Mouse (Mus musculus) myocyte (in vitro differentiated cells): ENCODE measurements around the gene Runx2.

ENCODE experiments used
- E2F4 ChIP-seq: IDR thresholded peaks from one replicate; pipeline ENCODE4 v1.6.1; 2011; ENCODE audit warnings: mild to moderate bottlenecking, control low read depth, moderate library complexity; ENCODE audit not compliant: insufficient read depth
- MYOD1 ChIP-seq, 3 experiments: IDR thresholded peaks; one replicate each; pipeline ENCODE4 v1.6.1; 2011; ENCODE audit warnings: control low read depth in 2 of 3, low read depth in 2 of 3, mild to moderate bottlenecking in 2 of 3, moderate library complexity in 1 of 3; ENCODE audit not compliant: insufficient read length in 2 of 3, control insufficient read depth in 1 of 3
- MYOG ChIP-seq, 3 experiments: IDR thresholded peaks; one replicate each; pipeline ENCODE4 v1.6.1; 2011; ENCODE audit warnings: control low read depth in 2 of 3, low read depth in 2 of 3, mild to moderate bottlenecking in 2 of 3; ENCODE audit not compliant: insufficient read length in 2 of 3, control insufficient read depth in 1 of 3, insufficient read depth in 1 of 3
- POLR2A ChIP-seq: IDR thresholded peaks from one replicate; pipeline ENCODE4 v1.6.1; 2011; ENCODE audit warnings: low read depth, mild to moderate bottlenecking, control low read depth, moderate library complexity; ENCODE audit not compliant: insufficient read length
- POLR2AphosphoS2 ChIP-seq: IDR thresholded peaks from one replicate; pipeline ENCODE4 v1.6.1; 2011; ENCODE audit warnings: low read depth, control low read depth; ENCODE audit not compliant: insufficient read length
- SRF ChIP-seq: IDR thresholded peaks from one replicate; pipeline ENCODE4 v1.6.1; 2011; ENCODE audit warnings: low read depth; ENCODE audit not compliant: control insufficient read depth, insufficient read length
- USF1 ChIP-seq: IDR thresholded peaks from one replicate; pipeline ENCODE4 v1.6.1; 2011; ENCODE audit warnings: low read depth, mild to moderate bottlenecking, control low read depth, moderate library complexity

GRCm38 (mm10) chr17:44456696-44457095 lies 357.9 kb downstream of the Runx2 start:
- TF ChIP-seq E2F4: no peak
- TF ChIP-seq POLR2A: no peak
- no peak for TF ChIP-seq USF1
- no peak for TF ChIP-seq MYOD1 (IDR thresholded peaks at IDR 0.05; ENCODE audit: control insufficient read depth in 1 of 3, insufficient read length in 2 of 3, low read depth in 2 of 3)
- no peak for TF ChIP-seq SRF
- no peak for TF ChIP-seq POLR2AphosphoS2
- no peak for TF ChIP-seq MYOG (IDR thresholded peaks at IDR 0.05; ENCODE audit: control insufficient read depth in 1 of 3, insufficient read depth in 1 of 3, insufficient read length in 2 of 3, low read depth in 2 of 3)
